Mouse (Mus musculus): Measurements from ENCODE around the gene Gm20458. TPM values are rescaled to one million over a fixed set of nuclear protein-coding genes. Genes with fewer than 3 reads are reported as not detected.

Gm20458 gene
- polyA plus RNA-seq, 1 experiment from 2014 or later, result 8.9 TPM

DNA sequence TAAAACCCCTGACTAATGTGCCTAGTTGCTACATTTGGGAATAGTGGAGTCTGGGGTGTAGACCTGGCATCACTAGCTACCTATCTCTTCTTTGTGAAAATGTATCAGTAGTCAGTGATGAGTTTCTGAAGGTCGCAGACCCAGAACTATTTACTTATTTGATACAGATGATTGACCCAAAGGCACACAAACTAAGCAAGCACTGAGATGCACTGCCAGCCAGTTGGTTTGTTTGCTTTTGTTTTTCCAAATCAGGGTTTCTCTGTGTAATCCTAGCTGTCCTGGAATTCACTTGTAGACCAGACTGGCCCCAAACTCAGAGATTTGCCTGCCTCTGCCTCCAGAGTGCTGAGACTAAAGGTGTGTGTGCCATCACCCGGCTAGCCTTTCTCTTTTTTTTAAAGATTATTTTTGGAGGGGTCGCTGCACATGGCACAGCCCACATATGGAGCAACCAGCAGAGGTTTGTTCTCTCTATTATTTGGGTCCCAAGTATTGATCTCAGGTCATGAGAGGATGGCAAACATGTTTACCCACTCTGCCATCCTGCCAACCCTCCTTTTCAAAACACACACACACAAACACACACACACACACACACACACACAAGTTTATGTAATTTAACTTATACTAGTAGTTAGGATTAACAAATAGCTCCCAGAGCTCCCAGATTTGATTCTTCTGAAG is 15.2 kb upstream of the Gm20458 start:
- ATAC-seq, result no peak
- Histone ChIP-seq H3K4me1 (ENCODE audit: control insufficient read depth, insufficient read depth, low read length) (peaks cover 13% of the 10 kb centered on the region), H3K36me3 (ENCODE audit: control insufficient read depth, insufficient read depth, low read length) (no peaks in the 10 kb centered on the region), H3K27ac (ENCODE audit: low read depth, low read length) (no peak overlapping the region), H3K9ac (ENCODE audit: low read length) (no peak overlapping the region), H3K4me3 (ENCODE audit: low read depth, low read length) (no peak overlapping the region), H3K9me3 (replicated peaks; ENCODE audit: control insufficient read depth, low read length) (no peaks in the 10 kb centered on the region), H3K4me2 (ENCODE audit: low read length) (no peak overlapping the region), H3K27me3 (replicated peaks; ENCODE audit: control insufficient read depth, insufficient read depth, low read length) (0 out of 2 replicates have a peak, but pooled peaks cover 4% of the 10 kb centered on the region)
- DNase-seq (ENCODE audit: low spot score), result no peak
- WGBS, result 82% methylated on average over 3 of the region's 3 CpGs

DNA sequence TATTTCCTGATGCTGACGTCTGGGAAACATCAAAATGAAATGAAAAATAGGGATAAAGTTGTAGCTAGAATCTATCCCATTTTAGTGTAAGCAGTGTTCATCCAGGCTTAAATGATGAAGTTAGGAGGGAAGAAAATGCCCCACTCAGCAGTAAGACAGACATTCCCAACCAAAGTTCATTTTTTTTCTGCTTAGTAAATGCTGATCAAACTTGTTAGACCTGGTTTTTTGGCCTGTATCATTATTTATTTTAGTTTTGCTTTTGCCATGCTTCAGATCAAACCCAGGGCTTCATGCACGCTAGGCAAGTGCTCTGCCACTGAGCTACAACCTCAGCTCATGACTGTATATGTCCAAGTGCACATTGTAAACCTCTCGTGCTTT is 14.7 kb upstream of the Gm20458 start:
- H3K36me3 ChIP-seq (ENCODE audit: control insufficient read depth, insufficient read depth, low read length), result no peaks in the 10 kb centered on the region
- 0 out of 2 replicates have a peak, but pooled peaks cover 4% of the 10 kb centered on the region for H3K27me3 ChIP-seq (replicated peaks; ENCODE audit: control insufficient read depth, insufficient read depth, low read length)
- ATAC-seq (no peak), DNase-seq (ENCODE audit: low spot score) (no peak)
- no peaks in the 10 kb centered on the region for H3K9me3 ChIP-seq (replicated peaks; ENCODE audit: control insufficient read depth, low read length)
- peaks cover 13% of the 10 kb centered on the region for H3K4me1 ChIP-seq (ENCODE audit: control insufficient read depth, insufficient read depth, low read length)
- no peak overlapping the region for H3K4me2 ChIP-seq (ENCODE audit: low read length)
- 79% methylated on average over 3 of the region's 3 CpGs for WGBS
- no peak overlapping the region for H3K4me3 ChIP-seq (ENCODE audit: low read depth, low read length)
- no peak overlapping the region for H3K27ac ChIP-seq (ENCODE audit: low read depth, low read length)
- no peak overlapping the region for H3K9ac ChIP-seq (ENCODE audit: low read length)

DNA sequence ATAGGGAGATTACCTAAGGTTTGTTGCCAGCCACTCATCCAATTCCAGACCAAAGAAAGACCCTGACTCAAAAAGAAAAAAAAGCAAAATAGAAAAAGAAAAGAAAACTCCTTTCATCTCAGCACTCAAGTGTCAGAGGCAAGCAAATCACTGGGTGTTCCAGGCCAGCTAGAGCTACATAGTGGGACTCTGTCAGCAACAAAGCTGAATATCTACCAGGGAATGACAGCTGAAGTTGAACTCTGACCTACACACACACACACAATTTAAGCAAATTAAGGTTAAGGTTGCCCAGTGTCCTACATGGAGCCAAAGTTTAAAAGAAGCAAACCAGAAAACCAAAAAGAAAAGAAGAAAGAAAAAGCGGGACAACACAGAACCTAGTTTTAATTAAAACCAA is 12.6 kb upstream of the Gm20458 start:
- no peaks in the 10 kb centered on the region for H3K27me3 ChIP-seq (replicated peaks; ENCODE audit: control insufficient read depth, insufficient read depth, low read length)
- ATAC-seq (no peak), DNase-seq (ENCODE audit: low spot score) (no peak)
- no peak overlapping the region for H3K27ac ChIP-seq (ENCODE audit: low read depth, low read length)
- no peak overlapping the region for H3K4me3 ChIP-seq (ENCODE audit: low read depth, low read length)
- peaks cover 6% of the 10 kb centered on the region; the same call in 1 of the 2 replicates for H3K4me1 ChIP-seq (ENCODE audit: control insufficient read depth, insufficient read depth, low read length)
- no peak overlapping the region for H3K9ac ChIP-seq (ENCODE audit: low read length)
- WGBS, result 93% methylated on average over 1 of the region's 1 CpGs
- H3K36me3 ChIP-seq (ENCODE audit: control insufficient read depth, insufficient read depth, low read length), result no peaks in the 10 kb centered on the region
- H3K9me3 ChIP-seq (replicated peaks; ENCODE audit: control insufficient read depth, low read length), result no peaks in the 10 kb centered on the region
- H3K4me2 ChIP-seq (ENCODE audit: low read length), result no peak overlapping the region

DNA sequence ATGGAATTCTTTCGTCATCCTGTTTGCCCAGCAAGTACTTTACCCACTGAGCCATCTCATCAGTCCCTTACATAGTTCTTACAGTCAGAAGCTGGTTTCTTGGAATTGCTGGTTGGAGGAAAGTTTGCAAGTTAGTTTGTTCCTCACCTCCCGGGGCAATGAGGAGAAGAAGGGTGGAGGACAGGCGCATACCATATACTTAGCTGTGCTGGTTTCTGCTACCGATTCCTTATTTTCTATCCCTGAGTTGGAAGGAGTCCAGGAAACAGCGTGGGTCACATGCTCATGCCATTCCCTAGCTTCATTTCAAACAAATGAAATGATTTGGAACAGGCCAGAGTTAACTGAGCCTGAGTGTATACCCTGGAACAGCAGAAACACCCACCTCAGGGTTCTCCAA is 11.8 kb upstream of the Gm20458 start:
- Histone ChIP-seq H3K4me3 (ENCODE audit: low read depth, low read length) (no peak overlapping the region), H3K9me3 (replicated peaks; ENCODE audit: control insufficient read depth, low read length) (no peaks in the 10 kb centered on the region), H3K36me3 (ENCODE audit: control insufficient read depth, insufficient read depth, low read length) (no peaks in the 10 kb centered on the region), H3K27me3 (replicated peaks; ENCODE audit: control insufficient read depth, insufficient read depth, low read length) (no peaks in the 10 kb centered on the region), H3K4me1 (ENCODE audit: control insufficient read depth, insufficient read depth, low read length) (no peaks in the 10 kb centered on the region; the same call in 1 of the 2 replicates), H3K4me2 (ENCODE audit: low read length) (no peak overlapping the region), H3K9ac (ENCODE audit: low read length) (no peak overlapping the region), H3K27ac (ENCODE audit: low read depth, low read length) (no peak overlapping the region)
- ATAC-seq (no peak), DNase-seq (ENCODE audit: low spot score) (no peak)
- 78% methylated on average over 5 of the region's 5 CpGs for WGBS

DNA sequence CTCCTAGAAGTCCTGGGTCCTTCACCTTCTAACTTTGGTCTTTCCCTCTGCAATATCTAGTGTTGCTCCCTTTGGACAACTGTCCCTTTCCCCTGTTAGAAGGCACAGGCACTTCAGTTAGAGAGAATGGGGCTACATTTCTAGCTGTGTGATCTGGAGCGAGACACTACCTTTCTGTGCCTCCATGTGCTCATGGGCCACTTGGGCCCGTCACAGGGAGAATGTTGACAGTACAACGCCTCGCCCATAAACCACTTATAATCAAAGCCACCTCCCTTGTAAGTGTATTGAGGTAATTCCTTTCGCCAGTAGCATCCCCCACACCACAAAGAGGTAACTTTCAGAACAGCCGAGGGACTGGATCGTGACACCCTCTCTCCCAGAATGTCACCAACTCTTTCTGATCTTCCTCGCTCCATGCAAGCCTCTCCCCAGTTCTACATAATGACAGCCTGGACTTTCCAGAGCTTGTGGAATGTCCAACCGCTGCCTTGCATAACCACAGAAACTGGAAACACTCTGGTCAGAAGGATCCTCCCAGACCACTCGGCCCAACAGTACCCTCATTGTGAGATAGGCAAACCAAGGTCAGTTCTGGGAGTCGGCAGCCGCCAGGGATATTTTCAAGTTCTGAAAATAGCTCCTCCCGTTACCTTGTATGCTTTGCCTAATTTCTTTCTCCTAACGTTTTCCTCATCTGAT is 11.3 kb upstream of the Gm20458 start:
- no peak overlapping the region for H3K4me3 ChIP-seq (ENCODE audit: low read depth, low read length)
- H3K4me2 ChIP-seq (ENCODE audit: low read length), result no peak overlapping the region
- no peaks in the 10 kb centered on the region for H3K36me3 ChIP-seq (ENCODE audit: control insufficient read depth, insufficient read depth, low read length)
- H3K27me3 ChIP-seq (replicated peaks; ENCODE audit: control insufficient read depth, insufficient read depth, low read length), result no peaks in the 10 kb centered on the region
- no peak for ATAC-seq
- no peak for DNase-seq (ENCODE audit: low spot score)
- WGBS, result 89% methylated on average over 14 of the region's 14 CpGs
- H3K9ac ChIP-seq (ENCODE audit: low read length), result no peak overlapping the region
- H3K4me1 ChIP-seq (ENCODE audit: control insufficient read depth, insufficient read depth, low read length), result no peaks in the 10 kb centered on the region
- no peak overlapping the region for H3K27ac ChIP-seq (ENCODE audit: low read depth, low read length)
- H3K9me3 ChIP-seq (replicated peaks; ENCODE audit: control insufficient read depth, low read length), result no peaks in the 10 kb centered on the region

DNA sequence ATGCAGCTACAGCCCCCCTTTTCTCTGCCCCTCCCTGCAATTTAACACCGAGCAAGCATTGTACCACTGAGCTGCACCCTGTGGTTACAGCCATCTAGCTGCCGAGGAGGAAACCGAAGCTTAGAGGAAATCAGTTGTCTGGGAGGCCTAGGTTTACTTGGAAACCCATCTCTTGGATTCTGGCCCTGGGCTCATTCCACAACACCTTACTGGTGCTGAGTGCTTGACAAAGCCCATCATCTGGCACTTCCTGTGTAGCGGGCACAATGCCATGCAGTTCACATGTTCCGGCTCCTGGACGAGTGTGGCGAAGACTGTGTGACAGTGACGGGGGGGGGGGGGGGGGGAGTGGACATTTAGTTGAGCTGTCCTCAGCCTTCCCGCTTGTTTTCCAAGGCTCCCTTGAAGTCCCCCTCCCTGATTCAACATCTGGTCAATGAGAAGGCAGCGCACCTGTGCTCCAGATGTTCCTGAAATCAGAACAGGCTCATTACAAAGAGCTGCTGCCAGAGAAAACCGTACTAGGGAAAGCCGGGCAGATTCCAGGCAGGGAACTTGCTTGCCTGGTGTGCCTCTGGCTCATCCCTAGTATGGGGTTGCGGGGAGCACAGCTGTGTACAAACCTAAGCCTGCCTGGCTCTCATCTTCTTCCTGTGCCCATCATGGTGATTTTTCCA is 8.6 kb upstream of the Gm20458 start:
- no peak for ATAC-seq
- no peak for DNase-seq (ENCODE audit: low spot score)

DNA sequence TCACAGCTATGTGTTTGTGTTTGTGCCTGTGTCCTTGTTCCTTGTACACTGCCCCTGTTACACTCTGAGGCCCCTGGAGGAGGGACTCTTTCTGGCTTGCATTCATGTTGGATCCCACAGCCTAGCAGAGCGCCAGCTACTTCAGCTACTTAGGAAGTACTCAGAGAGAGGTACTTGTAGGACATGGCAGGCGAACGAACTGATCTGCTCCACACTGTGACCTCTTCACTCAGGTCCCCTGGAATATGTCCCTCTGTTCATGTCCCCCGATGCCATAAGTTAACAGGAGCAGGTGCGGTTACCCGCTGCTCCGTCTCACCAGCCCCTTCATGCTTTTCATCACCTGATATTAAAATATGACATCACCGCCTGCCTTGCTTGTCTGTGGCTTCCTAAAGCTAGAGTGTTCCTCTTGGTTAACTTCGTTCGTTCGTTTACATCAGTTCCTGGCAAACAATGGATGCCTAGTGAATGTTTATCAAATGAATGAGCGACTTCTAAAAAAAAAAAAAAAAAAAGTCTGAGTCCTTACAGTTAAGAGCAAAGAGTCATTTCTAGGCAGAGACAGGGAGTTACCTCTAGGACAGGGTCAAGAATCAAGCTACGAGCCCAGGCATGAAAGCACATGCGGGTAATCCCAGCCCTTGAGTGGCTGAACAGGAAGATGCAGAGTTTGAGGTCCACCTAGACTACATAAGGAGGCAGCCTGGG is 7.6 kb upstream of the Gm20458 start:
- H3K4me2 ChIP-seq (ENCODE audit: low read length), result no peak overlapping the region
- H3K9ac ChIP-seq (ENCODE audit: low read length), result no peak overlapping the region
- no peak overlapping the region for H3K27ac ChIP-seq (ENCODE audit: low read depth, low read length)
- no peaks in the 10 kb centered on the region for H3K27me3 ChIP-seq (replicated peaks; ENCODE audit: control insufficient read depth, insufficient read depth, low read length)
- no peaks in the 10 kb centered on the region for H3K9me3 ChIP-seq (replicated peaks; ENCODE audit: control insufficient read depth, low read length)
- no peak for ATAC-seq
- H3K36me3 ChIP-seq (ENCODE audit: control insufficient read depth, insufficient read depth, low read length), result no peaks in the 10 kb centered on the region
- no peak for DNase-seq (ENCODE audit: low spot score)
- H3K4me3 ChIP-seq (ENCODE audit: low read depth, low read length), result no peak overlapping the region
- 84% methylated on average over 14 of the region's 14 CpGs for WGBS
- no peaks in the 10 kb centered on the region for H3K4me1 ChIP-seq (ENCODE audit: control insufficient read depth, insufficient read depth, low read length)

More for the DNA sequence above, 8.6 kb upstream of the Gm20458 start:
- Histone ChIP-seq H3K4me3 (ENCODE audit: low read depth, low read length) (no peak overlapping the region), H3K27me3 (replicated peaks; ENCODE audit: control insufficient read depth, insufficient read depth, low read length) (no peaks in the 10 kb centered on the region), H3K4me2 (ENCODE audit: low read length) (no peak overlapping the region), H3K27ac (ENCODE audit: low read depth, low read length) (no peak overlapping the region), H3K36me3 (ENCODE audit: control insufficient read depth, insufficient read depth, low read length) (no peaks in the 10 kb centered on the region), H3K9ac (ENCODE audit: low read length) (no peak overlapping the region), H3K9me3 (replicated peaks; ENCODE audit: control insufficient read depth, low read length) (no peaks in the 10 kb centered on the region), H3K4me1 (ENCODE audit: control insufficient read depth, insufficient read depth, low read length) (no peaks in the 10 kb centered on the region)
- WGBS, result 46% methylated on average over 12 of the region's 13 CpGs

DNA sequence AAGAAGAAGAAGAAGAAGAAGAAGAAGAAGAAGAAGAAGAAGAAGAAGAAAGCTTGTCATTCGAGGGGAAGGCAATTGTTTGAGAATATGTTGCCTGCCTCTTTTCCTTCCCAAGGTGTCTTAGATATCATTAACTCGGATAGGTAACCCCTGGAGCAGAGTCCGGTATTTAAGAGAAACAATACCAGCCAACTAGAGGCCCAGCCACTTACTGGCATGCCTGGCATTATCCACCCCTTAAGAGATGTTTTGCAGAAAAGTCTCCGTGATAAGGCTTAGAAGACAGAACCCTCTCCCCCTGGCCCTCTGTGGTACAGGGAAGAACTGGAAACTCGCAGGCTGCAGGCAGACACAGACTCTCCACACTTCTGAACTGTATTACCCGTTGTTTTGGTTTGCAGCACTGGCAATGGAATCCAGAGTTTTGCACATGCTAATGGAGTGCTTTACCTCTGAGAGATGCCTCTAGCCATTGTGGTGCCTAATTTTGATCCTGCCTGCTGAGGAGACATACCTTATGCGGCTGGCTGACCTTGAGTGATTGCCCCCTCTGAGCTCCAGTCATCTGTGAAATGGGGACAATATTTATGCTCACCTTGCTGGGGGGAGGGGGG is 6.8 kb upstream of the Gm20458 start:
- DNase-seq (ENCODE audit: low spot score) (no peak), ATAC-seq (no peak)
- no peak overlapping the region for H3K4me3 ChIP-seq (ENCODE audit: low read depth, low read length)
- H3K27me3 ChIP-seq (replicated peaks; ENCODE audit: control insufficient read depth, insufficient read depth, low read length), result no peaks in the 10 kb centered on the region
- no peaks in the 10 kb centered on the region for H3K36me3 ChIP-seq (ENCODE audit: control insufficient read depth, insufficient read depth, low read length)
- no peak overlapping the region for H3K27ac ChIP-seq (ENCODE audit: low read depth, low read length)
- H3K4me2 ChIP-seq (ENCODE audit: low read length), result no peak overlapping the region
- no peaks in the 10 kb centered on the region for H3K9me3 ChIP-seq (replicated peaks; ENCODE audit: control insufficient read depth, low read length)
- H3K9ac ChIP-seq (ENCODE audit: low read length), result no peak overlapping the region
- no peaks in the 10 kb centered on the region for H3K4me1 ChIP-seq (ENCODE audit: control insufficient read depth, insufficient read depth, low read length)
- WGBS, result 75% methylated on average over 7 of the region's 7 CpGs
